ENCODE assay signal across 11 mouse cellular contexts in genomic region chr16:87917157-87917546, GRCm38 (mm10).
A peak's percentile ranks its signal among the peaks of the same experiment; 100 is the strongest.
DNase-seq lines count a peak whose midpoint lies in the region; ATAC-seq and TF ChIP-seq lines count a peak whose summit lies in the region.
"Had no signal": no experiment of that assay in that cellular context is flagged by ENCODE, and none has a peak within 500 bp of the region (broad histone marks: within the 10 kb centered on the region; RNA-seq: fewer than 3 reads in every experiment).

No protein-coding gene starts in this region.

- H3K4me1 ChIP-seq in lung, embryonic 14.5 days (ENCODE audit: insufficient read depth), result 0 out of 2 replicates have a peak, but pooled peaks cover 3% of the 10 kb centered on the region
- H3K4me1 ChIP-seq in lung, adult 2 months (ENCODE audit: control insufficient read depth, insufficient read depth, low read length), result no peaks in the 10 kb centered on the region
- H3K4me1 ChIP-seq in forebrain, embryonic 14.5 days (ENCODE audit: control insufficient read depth, insufficient read depth, low read length), result peaks cover 14% of the 10 kb centered on the region
- H3K4me1 ChIP-seq in limb, embryonic 14.5 days (ENCODE audit: control insufficient read depth, insufficient read depth, low read length), result peaks cover 17% of the 10 kb centered on the region
- peaks cover 8% of the 10 kb centered on the region; the same call in 1 of the 2 replicates for H3K4me1 ChIP-seq in stomach, embryonic 15.5 days

- TF ChIP-seq POLR2A in lung, adult 2 months (IDR thresholded peaks at IDR 0.05; ENCODE audit: borderline replicate concordance, extremely low read depth, low read depth, low read length), result no peak
- no peak for TF ChIP-seq POLR2A in limb, embryonic 14.5 days (IDR thresholded peaks at IDR 0.05; ENCODE audit: borderline replicate concordance, extremely low read depth, insufficient read depth, insufficient read length)

- WGBS in lung, embryonic 14.5 days, result 9% methylated on average over 1 of the region's 1 CpGs
- WGBS in lung, adult 2 months, result 25% methylated on average over 1 of the region's 1 CpGs
- WGBS in forebrain, embryonic 14.5 days, result 4% methylated on average over 1 of the region's 1 CpGs
- WGBS in limb, embryonic 14.5 days, result 5% methylated on average over 1 of the region's 1 CpGs
- WGBS in stomach, embryonic 15.5 days, result 6% methylated on average over 1 of the region's 1 CpGs

- peak; percentile 79 for ATAC-seq in lung, embryonic 14.5 days (ENCODE audit: insufficient read depth)
- peak; percentile 80 for ATAC-seq in forebrain, embryonic 14.5 days
- peak; percentile 87 for ATAC-seq in limb, embryonic 14.5 days (ENCODE audit: low FRiP score, low read depth)
- peak; percentile 50; the same call in 1 of the 2 replicates for ATAC-seq in stomach, embryonic 15.5 days (ENCODE audit: insufficient read depth, low FRiP score, low read depth)

- H3K27me3 ChIP-seq in lung, embryonic 14.5 days (ENCODE audit: insufficient read depth, low read length), result no peaks in the 10 kb centered on the region
- no peaks in the 10 kb centered on the region for H3K27me3 ChIP-seq in forebrain, embryonic 14.5 days (replicated peaks; ENCODE audit: control insufficient read depth, insufficient read depth, low read length)
- no peaks in the 10 kb centered on the region for H3K27me3 ChIP-seq in limb, embryonic 14.5 days (ENCODE audit: control insufficient read depth, insufficient read depth, low read length)
- H3K27me3 ChIP-seq in stomach, embryonic 15.5 days (replicated peaks), result no peaks in the 10 kb centered on the region
- H3K27me3 ChIP-seq: lung, embryonic 15.5 days had no signal

- H3K9me3 ChIP-seq in lung, embryonic 14.5 days (ENCODE audit: low read depth, low read length), result no peaks in the 10 kb centered on the region
- H3K9me3 ChIP-seq in forebrain, embryonic 14.5 days (replicated peaks; ENCODE audit: control insufficient read depth, low read length), result no peaks in the 10 kb centered on the region
- no peaks in the 10 kb centered on the region for H3K9me3 ChIP-seq in limb, embryonic 14.5 days (ENCODE audit: control insufficient read depth, low read length)
- no peaks in the 10 kb centered on the region for H3K9me3 ChIP-seq in stomach, embryonic 15.5 days
- H3K9me3 ChIP-seq: lung, embryonic 15.5 days had no signal

- intact Hi-C loops in left cerebral cortex, adult 2 months (cut with DNase I), result no loop called here

- peak; percentile 35 for DNase-seq in lung, embryonic 14.5 days
- no peak for DNase-seq in lung, adult 2 months
- DNase-seq in forebrain, embryonic 14.5 days (ENCODE audit: low spot score), result peak; percentile 65
- peak; percentile 78 for DNase-seq in limb, embryonic 14.5 days (ENCODE audit: low spot score)
- no peak for DNase-seq in ovary, postnatal 36 days (ENCODE audit: low spot score)
- DNase-seq in gastrocnemius, adult 18-20 months (ENCODE audit: low spot score), result no peak
- DNase-seq in left cerebral cortex, adult 2 months (ENCODE audit: extremely low spot score in 1 of 2, low spot score in 2 of 2), result no peak
- DNase-seq: adrenal gland, postnatal 36 days; right cerebral cortex, adult 18-20 months had no signal

- no peak overlapping the region for H3K4me2 ChIP-seq in lung, embryonic 14.5 days
- no peak overlapping the region for H3K4me2 ChIP-seq in forebrain, embryonic 14.5 days (ENCODE audit: low read length)
- H3K4me2 ChIP-seq in limb, embryonic 14.5 days (replicated peaks; ENCODE audit: low read depth, low read length, severe bottlenecking), result no peak overlapping the region; the same call in 1 of the 2 replicates
- H3K4me2 ChIP-seq in stomach, embryonic 15.5 days, result no peak overlapping the region
- H3K4me2 ChIP-seq: lung, embryonic 15.5 days had no signal

- TF ChIP-seq CTCF in lung, embryonic 14.5 days (IDR thresholded peaks at IDR 0.05; ENCODE audit: low read depth), result no peak
- no peak for TF ChIP-seq CTCF in lung, adult 2 months (IDR thresholded peaks at IDR 0.05; ENCODE audit: insufficient read depth, low read length)
- TF ChIP-seq CTCF in left cerebral cortex, adult 2 months (IDR thresholded peaks at IDR 0.05), result no peak

- H3K4me3 ChIP-seq in lung, embryonic 14.5 days (ENCODE audit: low read depth, low read length), result no peak overlapping the region
- H3K4me3 ChIP-seq in lung, adult 2 months (replicated peaks; ENCODE audit: extremely low read depth, low read depth, low read length), result no peak overlapping the region
- H3K4me3 ChIP-seq in forebrain, embryonic 14.5 days (ENCODE audit: low read depth, low read length), result no peak overlapping the region
- no peak overlapping the region for H3K4me3 ChIP-seq in limb, embryonic 14.5 days (replicated peaks; ENCODE audit: low read length)
- no peak overlapping the region for H3K4me3 ChIP-seq in stomach, embryonic 15.5 days (replicated peaks)
- no peak overlapping the region for H3K4me3 ChIP-seq in left cerebral cortex, adult 2 months
- H3K4me3 ChIP-seq: lung, embryonic 15.5 days had no signal

- H3K9ac ChIP-seq in lung, embryonic 14.5 days, result no peak overlapping the region
- no peak overlapping the region for H3K9ac ChIP-seq in forebrain, embryonic 14.5 days (ENCODE audit: low read length)
- H3K9ac ChIP-seq in limb, embryonic 14.5 days (ENCODE audit: low read depth, low read length, severe bottlenecking), result no peak overlapping the region
- H3K9ac ChIP-seq in stomach, embryonic 15.5 days, result no peak overlapping the region
- H3K9ac ChIP-seq: lung, embryonic 15.5 days had no signal

- H3K27ac ChIP-seq in lung, embryonic 14.5 days (ENCODE audit: low read depth), result peak overlapping the region; percentile 48; the same call in 1 of the 2 replicates
- H3K27ac ChIP-seq in forebrain, embryonic 14.5 days (ENCODE audit: low read depth, low read length), result peak overlapping the region; percentile 75
- peak overlapping the region; percentile 56 for H3K27ac ChIP-seq in limb, embryonic 14.5 days (replicated peaks; ENCODE audit: low read depth, low read length)
- H3K27ac ChIP-seq in stomach, embryonic 15.5 days, result peak overlapping the region; percentile 16; the same call in 1 of the 2 replicates
- H3K27ac ChIP-seq in left cerebral cortex, adult 2 months, result no peak overlapping the region
- H3K27ac ChIP-seq: lung, embryonic 15.5 days had no signal

- no peaks in the 10 kb centered on the region for H3K36me3 ChIP-seq in lung, embryonic 14.5 days (ENCODE audit: insufficient read depth)
- no peaks in the 10 kb centered on the region for H3K36me3 ChIP-seq in forebrain, embryonic 14.5 days (ENCODE audit: control insufficient read depth, insufficient read depth, low read length)
- H3K36me3 ChIP-seq in limb, embryonic 14.5 days (ENCODE audit: control insufficient read depth, insufficient read depth, low read length), result no peaks in the 10 kb centered on the region
- no peaks in the 10 kb centered on the region for H3K36me3 ChIP-seq in stomach, embryonic 15.5 days
- H3K36me3 ChIP-seq: lung, embryonic 15.5 days had no signal

Comparison
In these comparisons a context has a peak if more than half of its experiments do, and no peak if none do; other contexts are left out.
1. DNase-seq: peak in lung, embryonic 14.5 days (single experiment), forebrain, embryonic 14.5 days (single experiment) and limb, embryonic 14.5 days (single experiment); none in lung, adult 2 months (single experiment), ovary, postnatal 36 days (single experiment), gastrocnemius, adult 18-20 months (single experiment) and left cerebral cortex, adult 2 months (0 of 2).
2. Peak in every context shown above with its lines, with median percentiles within 50 percentile points of each other: ATAC-seq.